Mouse (Mus musculus) ES-E14 (cell line): Measurements from ENCODE around the gene Foxo1. TPM values are rescaled to one million over a fixed set of nuclear protein-coding genes. Genes with fewer than 3 reads are reported as not detected.

ENCODE experiments used
- DNase-seq: peaks from one replicate; pipeline ENCODE4 v3.0.0-alpha.2; 2013; ENCODE audit warnings: low read depth, low spot score
- H3K27ac ChIP-seq: 2 replicates; pipeline ENCODE4 v1.5.1; 2012; ENCODE audit warnings: low read depth, mild to moderate bottlenecking, low read length, moderate library complexity, mixed read lengths; ENCODE audit not compliant: poor library complexity, insufficient read depth, severe bottlenecking
- H3K36me3 ChIP-seq: 2 replicates; pipeline ENCODE4 v1.6.1; 2012; ENCODE audit warnings: mild to moderate bottlenecking, low read length, moderate library complexity, mixed read lengths; ENCODE audit not compliant: control insufficient read depth, poor library complexity, insufficient read depth, severe bottlenecking
- H3K4me1 ChIP-seq, 2 experiments: fragments of 150-350 bp in 1 of 2; sonication (generic) in 1 of 2; 2 replicates each; pipeline ENCODE4 v1.6.1; 2012; ENCODE audit warnings: low read length in 2 of 2, mild to moderate bottlenecking in 1 of 2, mixed read lengths in 1 of 2; ENCODE audit not compliant: control insufficient read depth in 2 of 2, insufficient read depth in 2 of 2, poor library complexity in 1 of 2
- H3K4me3 ChIP-seq, 2 experiments: fragments of 150-350 bp in 1 of 2; sonication (generic) in 1 of 2; 2 replicates each; pipeline ENCODE4 v1.5.1; 2012; ENCODE audit warnings: low read length in 2 of 2, low read depth in 1 of 2, mild to moderate bottlenecking in 1 of 2, mixed read lengths in 1 of 2; ENCODE audit not compliant: insufficient read depth in 1 of 2, poor library complexity in 1 of 2, severe bottlenecking in 1 of 2
- H3K9ac ChIP-seq: 2 replicates; pipeline ENCODE4 v1.6.1; 2012; ENCODE audit warnings: low read depth, mild to moderate bottlenecking, low read length, mixed read lengths; ENCODE audit not compliant: poor library complexity, insufficient read depth, severe bottlenecking
- H3K9me3 ChIP-seq: fragments of 150-350 bp; sonication (generic); 2 replicates; pipeline ENCODE4 v1.6.1; 2012; ENCODE audit warnings: low read depth, mild to moderate bottlenecking, low read length; ENCODE audit not compliant: control insufficient read depth, insufficient read depth
- CHD2 ChIP-seq: IDR thresholded peaks from 2 replicates; pipeline ENCODE4 v1.6.1; 2014; ENCODE audit warnings: mild to moderate bottlenecking, low read depth, low read length, inconsistent platforms
- HCFC1 ChIP-seq: IDR thresholded peaks from 2 replicates; pipeline ENCODE4 v1.6.1; 2012; ENCODE audit warnings: low read length, inconsistent platforms, borderline replicate concordance; ENCODE audit not compliant: insufficient read depth
- MAFK ChIP-seq: IDR thresholded peaks from 2 replicates; pipeline ENCODE4 v1.6.1; 2014; ENCODE audit warnings: mild to moderate bottlenecking, low read depth, low read length, inconsistent platforms; ENCODE audit not compliant: insufficient read depth
- ZC3H11A ChIP-seq: IDR thresholded peaks from 2 replicates; pipeline ENCODE4 v1.6.1; 2012; ENCODE audit warnings: low read depth, mild to moderate bottlenecking, inconsistent platforms, low read length, borderline replicate concordance
- ZNF384 ChIP-seq: IDR thresholded peaks from 2 replicates; pipeline ENCODE4 v1.6.1; 2012; ENCODE audit warnings: low read depth, low read length, inconsistent platforms
- in situ Hi-C, 2 experiments: fragments of 600-800 bp; cut with MboI; formaldehyde crosslinking; loops; one replicate each; pipeline ENCODE4 v1.15.1; 2025; ENCODE audit warnings: low sequenced_read_pairs in 2 of 2, inconsistent platforms in 1 of 2; ENCODE audit not compliant: unreplicated experiment in 2 of 2
- total RNA-seq: library from RNA; depleted of rRNA; stranded (reverse); fragments of 300-350 nt; gene quantifications from 2 replicates; pipeline ENCODE4 v1.2.3, GENCODE M21; 2012

Gene Foxo1
- total RNA-seq, 1 experiment = 2.3 TPM

- no peak overlapping the region for H3K27ac ChIP-seq
- no peaks in the 10 kb centered on the region for H3K4me1 ChIP-seq
- in situ Hi-C loops = no loop called here
- no peaks in the 10 kb centered on the region for H3K9me3 ChIP-seq
- no peak overlapping the region for H3K4me3 ChIP-seq
- H3K36me3 ChIP-seq = no peaks in the 10 kb centered on the region
- no peak overlapping the region for H3K9ac ChIP-seq
- TF ChIP-seq CHD2 (no peak), HCFC1 (no peak), ZC3H11A (no peak)
- DNase-seq = no peak
These were observed 89.3 kb downstream of the Foxo1 start for GRCm38 (mm10) chr3:52357265-52357953.

DNA sequence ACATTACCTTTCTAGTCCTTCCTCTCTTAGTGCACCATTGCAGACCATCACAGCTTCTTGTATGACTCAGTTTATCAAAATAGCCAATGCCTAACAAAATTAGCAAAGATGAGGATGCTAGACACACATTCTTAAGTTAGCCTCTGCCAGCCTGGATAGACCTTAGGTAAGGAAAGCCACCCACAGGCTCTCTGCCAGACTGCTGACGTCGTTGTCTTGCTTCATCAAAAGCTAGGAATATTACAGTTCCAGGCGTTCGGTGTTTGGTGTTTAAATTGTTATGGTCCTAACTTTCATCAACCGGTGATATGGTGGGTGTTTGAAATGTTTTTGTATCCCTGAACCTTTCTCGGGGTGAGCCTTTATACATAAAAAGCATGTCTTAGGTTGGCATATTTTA, 96.4 kb downstream of the Foxo1 start:
- DNase-seq = no peak
- H3K36me3 ChIP-seq = no peaks in the 10 kb centered on the region
- H3K9me3 ChIP-seq = no peaks in the 10 kb centered on the region
- in situ Hi-C loops = no loop called here
- no peak overlapping the region for H3K27ac ChIP-seq
- H3K4me1 ChIP-seq = no peaks in the 10 kb centered on the region
- TF ChIP-seq ZC3H11A = no peak
- no peak for TF ChIP-seq MAFK
- no peak for TF ChIP-seq HCFC1
- no peak for TF ChIP-seq CHD2
- TF ChIP-seq ZNF384 = no peak
- no peak overlapping the region for H3K4me3 ChIP-seq
- H3K9ac ChIP-seq = no peak overlapping the region

- H3K27ac ChIP-seq = no peak overlapping the region
- H3K4me3 ChIP-seq = no peak overlapping the region
- no peaks in the 10 kb centered on the region for H3K4me1 ChIP-seq
- in situ Hi-C loops = no loop called here
- no peak overlapping the region for H3K9ac ChIP-seq
- no peak for DNase-seq
- TF ChIP-seq CHD2 = no peak
- TF ChIP-seq HCFC1 = no peak
- TF ChIP-seq MAFK = no peak
- TF ChIP-seq ZNF384 = no peak
- no peak for TF ChIP-seq ZC3H11A
- H3K36me3 ChIP-seq = no peaks in the 10 kb centered on the region
- no peaks in the 10 kb centered on the region for H3K9me3 ChIP-seq
These were observed 101.1 kb downstream of the Foxo1 start for GRCm38 (mm10) chr3:52369204-52369603.

- Histone ChIP-seq H3K36me3 (no peaks in the 10 kb centered on the region), H3K27ac (no peak overlapping the region), H3K4me3 (no peak overlapping the region), H3K9me3 (no peaks in the 10 kb centered on the region), H3K9ac (no peak overlapping the region), H3K4me1 (no peaks in the 10 kb centered on the region)
- in situ Hi-C loops = no loop called here
- TF ChIP-seq ZC3H11A = no peak
- no peak for TF ChIP-seq ZNF384
- TF ChIP-seq MAFK = no peak
- TF ChIP-seq CHD2 = no peak
- DNase-seq = no peak
These were observed 101.8 kb downstream of the Foxo1 start for GRCm38 (mm10) chr3:52369881-52370428.

- TF ChIP-seq HCFC1 (no peak), ZNF384 (no peak), MAFK (no peak), CHD2 (no peak), ZC3H11A (no peak)
- Histone ChIP-seq H3K27ac (no peak overlapping the region), H3K4me1 (peaks cover 0 to 4% of the 10 kb centered on the region in 2 experiments; a peak in 1 of 4 replicates), H3K4me3 (no peak overlapping the region), H3K36me3 (no peaks in the 10 kb centered on the region), H3K9me3 (no peaks in the 10 kb centered on the region), H3K9ac (no peak overlapping the region)
- in situ Hi-C loops = no loop called here
- DNase-seq = no peak
These were observed 108.8 kb downstream of the Foxo1 start for GRCm38 (mm10) chr3:52376974-52377373.
